Mouse (Mus musculus) stomach, postnatal 0 days (tissue): Measurements from ENCODE around the gene Tln1. TPM values are rescaled to one million over a fixed set of nuclear protein-coding genes. Genes with fewer than 3 reads are reported as not detected.

ENCODE experiments used
- ATAC-seq: fragments of 200-750 bp; cut with Nextera tagmentation; 2 replicates; pipeline ENCODE4 v1.8.0; 2017; ENCODE audit not compliant: low FRiP score, low TSS enrichment
- DNase-seq: peaks from one replicate; pipeline ENCODE4 v3.0.0-alpha.2; 2016; ENCODE audit warnings: low spot score
- H3K27ac ChIP-seq: fragments of 300-500 bp; sonication (generic); replicated peaks from 2 replicates; pipeline ENCODE4 v1.5.1; 2014; ENCODE audit warnings: mild to moderate bottlenecking, control low read depth
- H3K27me3 ChIP-seq: fragments of 300-500 bp; sonication (generic); 2 replicates; pipeline ENCODE4 v1.6.1; 2014; ENCODE audit warnings: low read length; ENCODE audit not compliant: control insufficient read depth, insufficient read depth
- H3K36me3 ChIP-seq: fragments of 300-500 bp; sonication (generic); 2 replicates; pipeline ENCODE4 v1.6.1; 2014; ENCODE audit warnings: low read length, mixed read lengths; ENCODE audit not compliant: control insufficient read depth, insufficient read depth
- H3K4me1 ChIP-seq: fragments of 300-500 bp; sonication (generic); replicated peaks from 2 replicates; pipeline ENCODE4 v1.6.1; 2014; ENCODE audit warnings: antibody characterized with exemption; ENCODE audit not compliant: control insufficient read depth, insufficient read depth
- H3K4me2 ChIP-seq: fragments of 300-500 bp; sonication (generic); replicated peaks from 2 replicates; pipeline ENCODE4 v1.6.1; 2014; ENCODE audit warnings: low read depth, mild to moderate bottlenecking, control low read depth, moderate library complexity
- H3K4me3 ChIP-seq: fragments of 300-500 bp; sonication (generic); 2 replicates; pipeline ENCODE4 v1.5.1; 2014; ENCODE audit warnings: low read depth, low read length, control low read depth
- H3K9ac ChIP-seq: fragments of 300-500 bp; sonication (generic); 2 replicates; pipeline ENCODE4 v1.6.1; 2014; ENCODE audit warnings: mild to moderate bottlenecking, low read length, control low read depth, mixed read lengths
- H3K9me3 ChIP-seq: fragments of 300-500 bp; sonication (generic); 2 replicates; pipeline ENCODE4 v1.6.1; 2016; ENCODE audit warnings: low read length; ENCODE audit not compliant: control insufficient read depth
- CTCF ChIP-seq: IDR thresholded peaks from 2 replicates; pipeline ENCODE4 v1.5.1; 2016; ENCODE audit warnings: antibody characterized with exemption, low read depth, mild to moderate bottlenecking, moderate library complexity
- EP300 ChIP-seq: optimal IDR thresholded peaks from 2 replicates; pipeline ENCODE3; 2016; ENCODE audit warnings: antibody characterized with exemption
- WGBS: fragments of 180-500 bp; shearing (Covaris S2); extraction: QIAGEN DNeasy Blood & Tissue Kit; methylation state at CpG from one replicate; pipeline ENCODE4 v1.1.7; 2014; 5-methylcytosine and 5-hydroxymethylcytosine counted together
- polyA plus RNA-seq: library from polyadenylated mRNA; unstranded; fragments of >200 nt; fragmentation: Nextera tagmentation; extraction: Ambion mirVana; gene quantifications from 2 replicates; pipeline ENCODE4 v1.2.1, GENCODE M21; 2015

Gene Tln1
- polyA plus RNA-seq, 1 experiment from 2014 or later = 60.3 TPM

- Histone ChIP-seq H3K27me3 (no peaks in the 10 kb centered on the region), H3K4me3 (no peak overlapping the region), H3K27ac (no peak overlapping the region), H3K36me3 (peaks cover 19% of the 10 kb centered on the region), H3K9me3 (no peaks in the 10 kb centered on the region), H3K4me2 (no peak overlapping the region), H3K9ac (no peak overlapping the region; the same call in 1 of the 2 replicates), H3K4me1 (no peaks in the 10 kb centered on the region)
- WGBS = 64% methylated on average over 8 of the region's 8 CpGs
- ATAC-seq = 0 out of 2 replicates have a peak, but pooled peaks have one; percentile 19
- TF ChIP-seq CTCF = no peak
- no peak for TF ChIP-seq EP300
- no peak for DNase-seq
Measured at GRCm38 (mm10) chr4:43586411-43586810, 23.9 kb upstream of the Tln1 start.

DNA sequence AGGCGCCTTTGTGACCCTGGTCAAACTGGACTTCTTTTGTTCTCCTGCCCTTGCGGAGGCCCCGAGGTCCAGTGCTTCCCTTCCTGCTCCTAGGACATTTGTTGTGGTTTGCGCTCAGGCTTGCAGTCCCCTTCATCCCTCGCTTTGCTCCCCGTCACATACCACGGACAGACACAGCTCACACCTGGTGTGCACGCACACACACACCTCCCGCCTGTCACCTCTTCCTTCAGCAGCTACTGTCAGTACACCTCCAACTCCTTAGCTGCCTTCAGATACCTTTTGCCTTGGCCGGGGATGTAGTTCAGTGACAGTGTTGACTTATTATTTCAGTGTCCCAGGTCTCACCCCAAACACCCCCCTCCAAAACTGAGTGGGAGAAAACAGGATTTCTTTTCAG lies 23.2 kb upstream of the Tln1 start:
- Histone ChIP-seq H3K4me1 (no peaks in the 10 kb centered on the region), H3K9ac (no peak overlapping the region), H3K4me3 (no peak overlapping the region), H3K4me2 (no peak overlapping the region), H3K9me3 (no peaks in the 10 kb centered on the region), H3K36me3 (peaks cover 21% of the 10 kb centered on the region), H3K27ac (no peak overlapping the region), H3K27me3 (no peaks in the 10 kb centered on the region)
- WGBS = 39% methylated on average over 10 of the region's 10 CpGs
- no peak for ATAC-seq
- TF ChIP-seq EP300 = no peak
- no peak for TF ChIP-seq CTCF
- no peak for DNase-seq

DNA sequence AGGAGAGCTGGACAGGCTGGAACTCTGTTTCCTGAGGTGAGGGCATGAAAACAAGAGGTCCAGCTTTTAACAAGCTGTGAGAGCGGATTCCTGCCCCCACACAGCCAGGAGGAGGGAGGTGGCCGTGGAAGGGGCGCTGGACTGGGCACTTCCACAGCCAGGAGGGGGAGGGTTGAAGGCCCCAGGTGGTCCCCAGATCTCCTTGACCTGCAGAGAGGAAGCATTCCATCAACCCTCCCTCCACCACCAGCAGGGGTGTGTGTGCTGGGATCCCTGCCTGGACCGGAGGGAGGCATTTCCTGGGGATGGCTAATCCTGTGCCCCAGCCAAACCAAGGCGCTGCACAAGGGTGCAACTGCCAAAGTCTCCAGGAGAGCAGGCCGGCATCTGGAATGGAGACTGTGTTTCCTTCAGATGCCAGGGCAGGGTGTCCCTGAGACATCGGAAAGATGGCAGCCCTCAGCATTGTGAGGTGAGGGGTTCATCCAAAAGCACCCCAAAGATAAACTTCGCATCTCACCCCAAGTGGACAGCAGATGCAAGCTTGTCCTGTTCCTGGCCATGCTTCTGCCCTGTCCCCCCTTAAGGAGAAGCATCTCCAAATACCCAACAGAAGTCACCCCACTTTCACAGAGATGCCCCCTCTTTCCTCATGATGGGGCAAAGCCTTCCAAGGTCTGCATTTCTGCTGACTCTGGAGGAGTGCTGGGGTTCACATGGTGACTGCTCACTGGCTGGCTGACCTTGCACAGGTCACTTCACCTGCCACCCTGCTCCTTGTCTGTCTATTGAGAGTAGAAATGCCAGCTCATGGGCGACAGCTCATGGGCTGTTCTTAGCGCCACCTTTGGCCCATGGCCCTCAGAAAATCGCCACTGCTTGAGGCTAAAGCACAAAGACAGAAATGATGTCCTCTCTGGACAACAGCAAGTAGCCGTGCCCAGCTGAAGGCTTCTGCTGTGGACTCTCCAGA lies 22.2 kb upstream of the Tln1 start, which contains the start of gene Msmp:
Gene Msmp, minus strand, starts transcription at position 51 of the 973 bp plus-strand sequence.
- 69% methylated on average over 12 of the region's 12 CpGs for WGBS
- ATAC-seq (no peak), DNase-seq (no peak)
- Histone ChIP-seq H3K4me3 (no peak within 1 kb of the TSS), H3K36me3 (peaks cover 21% of the 10 kb centered on the region), H3K27me3 (no peaks in the 10 kb centered on the region), H3K4me1 (no peaks in the 10 kb centered on the region), H3K4me2 (no peak within 1 kb of the TSS), H3K9ac (no peak within 1 kb of the TSS), H3K9me3 (no peaks in the 10 kb centered on the region), H3K27ac (no peak within 1 kb of the TSS)
- TF ChIP-seq CTCF = no peak
- no peak for TF ChIP-seq EP300

GRCm38 (mm10) chr4:43583421-43583820 lies 20.9 kb upstream of the Tln1 start:
- ATAC-seq (no peak), DNase-seq (no peak)
- TF ChIP-seq EP300 (no peak), CTCF (no peak)
- H3K36me3 ChIP-seq = peaks cover 21% of the 10 kb centered on the region
- WGBS = 67% methylated on average over 7 of the region's 7 CpGs
- H3K9me3 ChIP-seq = no peaks in the 10 kb centered on the region
- H3K4me3 ChIP-seq = no peak overlapping the region
- no peak overlapping the region for H3K9ac ChIP-seq
- H3K27ac ChIP-seq = no peak overlapping the region
- H3K27me3 ChIP-seq = no peaks in the 10 kb centered on the region
- 0 out of 2 replicates have a peak, but pooled peaks cover 2% of the 10 kb centered on the region for H3K4me1 ChIP-seq
- H3K4me2 ChIP-seq = no peak overlapping the region

GRCm38 (mm10) chr4:43582241-43582640 lies 19.8 kb upstream of the Tln1 start:
- 96% methylated on average over 5 of the region's 5 CpGs for WGBS
- DNase-seq = no peak
- Histone ChIP-seq H3K4me2 (no peak overlapping the region), H3K9ac (no peak overlapping the region), H3K36me3 (peaks cover 21% of the 10 kb centered on the region), H3K27me3 (no peaks in the 10 kb centered on the region), H3K4me1 (0 out of 2 replicates have a peak, but pooled peaks cover 4% of the 10 kb centered on the region), H3K9me3 (no peaks in the 10 kb centered on the region), H3K27ac (no peak overlapping the region), H3K4me3 (no peak overlapping the region)
- TF ChIP-seq EP300 = no peak
- no peak for TF ChIP-seq CTCF
- ATAC-seq = no peak

GRCm38 (mm10) chr4:43581381-43581780 lies 18.9 kb upstream of the Tln1 start:
- H3K9me3 ChIP-seq = no peaks in the 10 kb centered on the region
- no peak overlapping the region for H3K27ac ChIP-seq
- no peak for DNase-seq
- H3K36me3 ChIP-seq = peaks cover 21% of the 10 kb centered on the region
- 0 out of 2 replicates have a peak, but pooled peaks cover 4% of the 10 kb centered on the region for H3K4me1 ChIP-seq
- H3K9ac ChIP-seq = no peak overlapping the region
- H3K4me2 ChIP-seq = no peak overlapping the region
- 95% methylated on average over 12 of the region's 12 CpGs for WGBS
- no peak overlapping the region for H3K4me3 ChIP-seq
- no peak for ATAC-seq
- no peaks in the 10 kb centered on the region for H3K27me3 ChIP-seq
- no peak for TF ChIP-seq EP300
- TF ChIP-seq CTCF = no peak
